13 mouse cellular contexts compared by ENCODE assay signal in genomic region chr13:59741697-59742096, GRCm38 (mm10). TPM values are rescaled to one million over a fixed set of nuclear protein-coding genes. Genes with fewer than 3 reads are reported as not detected.
DNase-seq lines count a peak whose midpoint lies in the region; ATAC-seq and TF ChIP-seq lines count a peak whose summit lies in the region.
"Had no signal": no experiment of that assay in that cellular context is flagged by ENCODE, and none has a peak within 500 bp of the region (broad histone marks: within the 10 kb centered on the region; RNA-seq: fewer than 3 reads in every experiment).

No protein-coding gene starts in this region.

- DNase-seq in CD4-positive, CD25-positive, alpha-beta regulatory T cell, adult 2 months (ENCODE audit: low read depth, low spot score) = peak; percentile 42
- DNase-seq in kidney, postnatal 4 days = peak; percentile 59 to 60
- no peak for DNase-seq in kidney, adult 9 months
- DNase-seq in MEL (ENCODE audit: low read depth, low spot score) = peak; percentile 72
- peak; percentile 38 for DNase-seq in lung, postnatal 14 days
- no peak for DNase-seq in adrenal gland, adult 8-10 months
- no peak for DNase-seq in layer of hippocampus, postnatal 10 days (ENCODE audit: low spot score in 2 of 2)
- DNase-seq: right cerebral cortex, adult 18-20 months had no signal

- peak; percentile 40 for TF ChIP-seq RAD21 in MEL (IDR thresholded peaks at IDR 0.05; ENCODE audit: low read depth, low read length)

- H3K4me3 ChIP-seq in MEL (ENCODE audit: control insufficient read depth in 1 of 2, insufficient read depth in 1 of 2, low read depth in 2 of 2, low read length in 2 of 2) = no peak overlapping the region
- H3K4me3 ChIP-seq: embryonic facial prominence, embryonic 12.5 days; limb, embryonic 10.5 days had no signal

- no peaks in the 10 kb centered on the region for H3K9me3 ChIP-seq in MEL (replicated peaks; ENCODE audit: insufficient read depth, low read length)
- H3K9me3 ChIP-seq: embryonic facial prominence, embryonic 12.5 days; limb, embryonic 10.5 days had no signal

- H3K9ac ChIP-seq in MEL (ENCODE audit: control insufficient read depth, low read depth, low read length, poor library complexity, severe bottlenecking) = no peak overlapping the region
- H3K9ac ChIP-seq: embryonic facial prominence, embryonic 12.5 days had no signal

- no peak for TF ChIP-seq EP300 in MEL (IDR thresholded peaks at IDR 0.05; ENCODE audit: low read depth in 1 of 2, low read length in 2 of 2)

- H3K36me3 ChIP-seq in MEL (ENCODE audit: control insufficient read depth in 1 of 2, insufficient read depth in 2 of 2, low read length in 2 of 2) = no peaks in the 10 kb centered on the region
- H3K36me3 ChIP-seq: embryonic facial prominence, embryonic 12.5 days; limb, embryonic 10.5 days had no signal

- ATAC-seq in CD4-positive, CD25-positive, alpha-beta regulatory T cell, adult 4 months = no peak

- no peak for TF ChIP-seq POLR2A in MEL (IDR thresholded peaks at IDR 0.05; ENCODE audit: control insufficient read depth in 1 of 2, insufficient read depth in 1 of 2, low read depth in 1 of 2, low read length in 2 of 2, poor library complexity in 1 of 2)

- H3K27me3 ChIP-seq in MEL (ENCODE audit: control insufficient read depth in 1 of 2, insufficient read depth in 2 of 2, low read length in 2 of 2) = no peaks in the 10 kb centered on the region
- H3K27me3 ChIP-seq: embryonic facial prominence, embryonic 12.5 days had no signal

- no peak overlapping the region for H3K27ac ChIP-seq in MEL (ENCODE audit: control insufficient read depth, low read depth, low read length)
- H3K27ac ChIP-seq: embryonic facial prominence, embryonic 12.5 days; limb, embryonic 10.5 days had no signal

- TF ChIP-seq CTCF in MEL (IDR thresholded peaks at IDR 0.05 in 2 of 3, conservative IDR thresholded peaks at IDR 0.05 in 1 of 3; ENCODE audit: control insufficient read depth in 1 of 3, insufficient read depth in 1 of 3, low read depth in 2 of 3, low read length in 3 of 3, poor library complexity in 1 of 3, severe bottlenecking in 1 of 3) = peak; percentile 50 to 72 (median 60)

- H3K79me2 ChIP-seq in MEL (ENCODE audit: control insufficient read depth, insufficient read depth, low read length, poor library complexity) = no peaks in the 10 kb centered on the region

- H3K4me1 ChIP-seq in MEL (ENCODE audit: control insufficient read depth in 1 of 2, insufficient read depth in 2 of 2, low read length in 2 of 2) = no peaks in the 10 kb centered on the region
- H3K4me1 ChIP-seq: embryonic facial prominence, embryonic 12.5 days; limb, embryonic 10.5 days had no signal

TF ChIP-seq in MEL, 35 proteins besides CTCF, POLR2A, EP300 and RAD21:
- TF ChIP-seq SIN3A (IDR thresholded peaks at IDR 0.05; ENCODE audit: low read length) (0 out of 2 replicates have a peak, but pooled peaks have one; percentile 38), NELFE (IDR thresholded peaks at IDR 0.05; ENCODE audit: low read depth, low read length) (no peak), SMC3 (IDR thresholded peaks at IDR 0.05; ENCODE audit: low read depth, low read length) (peak; percentile 69), USF2 (IDR thresholded peaks at IDR 0.05; ENCODE audit: borderline replicate concordance in 1 of 2, insufficient read depth in 1 of 2, low read depth in 1 of 2, low read length in 2 of 2) (no peak), GABPA (IDR thresholded peaks at IDR 0.05; ENCODE audit: low read depth, low read length) (no peak), ZC3H11A (IDR thresholded peaks at IDR 0.05; ENCODE audit: low read depth, low read length) (peak; percentile 36; the same call in 1 of the 2 replicates), HCFC1 (IDR thresholded peaks at IDR 0.05; ENCODE audit: low read depth, low read length) (no peak), GATA1 (IDR thresholded peaks at IDR 0.05; ENCODE audit: low read depth, low read length) (no peak), MXI1 (IDR thresholded peaks at IDR 0.05; ENCODE audit: low read depth, low read length) (no peak), TBP (IDR thresholded peaks at IDR 0.05; ENCODE audit: low read depth, low read length) (0 out of 2 replicates have a peak, but pooled peaks have one; percentile 28), ZMIZ1 (IDR thresholded peaks at IDR 0.05; ENCODE audit: low read depth, low read length) (no peak)

RNA-seq across cellular contexts. Expression of gene 1700014D04Rik, which starts 4.9 kb away (rescaled TPM):
- polyA plus RNA-seq in CD4-positive, CD25-positive, alpha-beta regulatory T cell, adult 4 months (2017; shearing (Covaris generic)) = not detected
- not detected in 2 replicates for total RNA-seq in MEL (2012; rRNA removed)
- polyA plus RNA-seq in MEL (2012; ENCODE audit: insufficient read depth in 1 of 2, insufficient read length in 2 of 2, low read depth in 1 of 2, low replicate concordance in 2 of 2, missing spikeins in 1 of 2) = under 1 TPM in 1 of 2 experiments, not detected in 1; 0.06 TPM
- total RNA-seq in adrenal gland, adult 8-10 months (2022) = under 1 TPM in 2 of 4 experiments, not detected in 2; 0.09 to 0.48 TPM
- 1 to 10 TPM in 1 of 2 experiments, under 1 TPM in 1; 0.56 to 1.2 TPM for total RNA-seq in layer of hippocampus, postnatal 10 days (2021)

RNA-seq across cellular contexts. Expression of gene Spata31d1d, which starts 10.1 kb away (rescaled TPM):
- polyA plus RNA-seq in CD4-positive, CD25-positive, alpha-beta regulatory T cell, adult 4 months (2017; shearing (Covaris generic)) = not detected
- total RNA-seq in MEL (2012; rRNA removed) = not detected in 2 replicates
- polyA plus RNA-seq in MEL (2012; ENCODE audit: insufficient read depth in 1 of 2, insufficient read length in 2 of 2, low read depth in 1 of 2, low replicate concordance in 2 of 2, missing spikeins in 1 of 2) = not detected
- not detected for total RNA-seq in adrenal gland, adult 8-10 months (2022)
- total RNA-seq in layer of hippocampus, postnatal 10 days (2021) = not detected
- total RNA-seq: adrenal gland, postnatal 4 days had no signal
- polyA plus RNA-seq: embryonic facial prominence, embryonic 12.5 days; hindbrain, embryonic 11.5 days; limb, embryonic 10.5 days had no signal

RNA-seq across cellular contexts. Expression of gene Isca1, which starts 27.9 kb away (rescaled TPM):
- 10 to 100 TPM; 54.6 to 62.5 TPM for polyA plus RNA-seq in CD4-positive, CD25-positive, alpha-beta regulatory T cell, adult 4 months (2017; shearing (Covaris generic))
- total RNA-seq in MEL (2012; rRNA removed) = 27.1 and 31.2 TPM in 2 replicates
- 10 to 100 TPM; 63.5 to 76.3 TPM for polyA plus RNA-seq in MEL (2012; ENCODE audit: insufficient read depth in 1 of 2, insufficient read length in 2 of 2, low read depth in 1 of 2, low replicate concordance in 2 of 2, missing spikeins in 1 of 2)
- 10 to 100 TPM; 66.6 to 87.4 (median 84.9) TPM for total RNA-seq in adrenal gland, adult 8-10 months (2022)
- total RNA-seq in layer of hippocampus, postnatal 10 days (2021) = 100 to 1,000 TPM; 101 to 102 TPM

RNA-seq across cellular contexts. Expression of gene Spata31d1b, which starts 29.6 kb away (rescaled TPM):
- not detected for polyA plus RNA-seq in CD4-positive, CD25-positive, alpha-beta regulatory T cell, adult 4 months (2017; shearing (Covaris generic))
- not detected in 2 replicates for total RNA-seq in MEL (2012; rRNA removed)
- polyA plus RNA-seq in MEL (2012; ENCODE audit: insufficient read depth in 1 of 2, insufficient read length in 2 of 2, low read depth in 1 of 2, low replicate concordance in 2 of 2, missing spikeins in 1 of 2) = not detected
- total RNA-seq in adrenal gland, adult 8-10 months (2022) = not detected
- total RNA-seq in layer of hippocampus, postnatal 10 days (2021) = under 1 TPM in 1 of 2 experiments, not detected in 1; 0.11 TPM
- total RNA-seq: adrenal gland, postnatal 4 days had no signal
- polyA plus RNA-seq: embryonic facial prominence, embryonic 12.5 days; hindbrain, embryonic 11.5 days; limb, embryonic 10.5 days had no signal

RNA-seq across cellular contexts. Expression of gene Spata31d1a, which starts 31.6 kb away (rescaled TPM):
- polyA plus RNA-seq in CD4-positive, CD25-positive, alpha-beta regulatory T cell, adult 4 months (2017; shearing (Covaris generic)) = not detected
- not detected in 2 replicates for total RNA-seq in MEL (2012; rRNA removed)
- under 1 TPM in 1 of 2 experiments, not detected in 1; 0.03 TPM for polyA plus RNA-seq in MEL (2012; ENCODE audit: insufficient read depth in 1 of 2, insufficient read length in 2 of 2, low read depth in 1 of 2, low replicate concordance in 2 of 2, missing spikeins in 1 of 2)
- total RNA-seq in adrenal gland, adult 8-10 months (2022) = not detected
- under 1 TPM; 0.11 to 0.21 TPM for total RNA-seq in layer of hippocampus, postnatal 10 days (2021)
- total RNA-seq: adrenal gland, postnatal 4 days had no signal
- polyA plus RNA-seq: embryonic facial prominence, embryonic 12.5 days; limb, embryonic 10.5 days had no signal

Comparison
In these comparisons a context has a peak if more than half of its experiments do, and no peak if none do; other contexts are left out.
1. DNase-seq: peak in CD4-positive, CD25-positive, alpha-beta regulatory T cell, adult 2 months (single experiment), kidney, postnatal 4 days (2 of 2), MEL (single experiment) and lung, postnatal 14 days (single experiment); none in kidney, adult 9 months (single experiment), adrenal gland, adult 8-10 months (single experiment) and layer of hippocampus, postnatal 10 days (0 of 2).